Mouse (Mus musculus) E14TG2a.4 (cell line): ENCODE data around the gene Nxpe3.
A peak's percentile ranks its signal among the peaks of the same experiment; 100 is the strongest.

Experiments used
- H3K27me3 ChIP-seq: 2 replicates; pipeline ENCODE4 v1.6.1; 2014; ENCODE audit warnings: low read length, control low read depth; ENCODE audit not compliant: insufficient read depth
- H3K36me3 ChIP-seq: 2 replicates; pipeline ENCODE4 v1.6.1; 2014; ENCODE audit warnings: low read length, control low read depth; ENCODE audit not compliant: insufficient read depth
- H3K4me1 ChIP-seq: replicated peaks from 2 replicates; pipeline ENCODE4 v1.6.1; 2014; ENCODE audit warnings: low read depth, low read length, control low read depth
- H3K4me3 ChIP-seq: replicated peaks from 2 replicates; pipeline ENCODE4 v1.5.1; 2014; ENCODE audit warnings: mild to moderate bottlenecking, low read length
- H3K9me3 ChIP-seq: 2 replicates; pipeline ENCODE4 v1.6.1; 2014; ENCODE audit warnings: low read length, control low read depth
- CTCF ChIP-seq: conservative IDR thresholded peaks from 2 replicates; pipeline ENCODE4 v1.5.1; 2014; ENCODE audit warnings: low read length
- NANOG ChIP-seq: IDR thresholded peaks from 2 replicates; pipeline ENCODE4 v1.6.1; 2014; ENCODE audit warnings: borderline replicate concordance, low read length, mixed read lengths
- POU5F1 ChIP-seq: IDR thresholded peaks from 2 replicates; pipeline ENCODE4 v1.6.1; 2014; ENCODE audit warnings: low read length, borderline replicate concordance

The Nxpe3 gene

DNA sequence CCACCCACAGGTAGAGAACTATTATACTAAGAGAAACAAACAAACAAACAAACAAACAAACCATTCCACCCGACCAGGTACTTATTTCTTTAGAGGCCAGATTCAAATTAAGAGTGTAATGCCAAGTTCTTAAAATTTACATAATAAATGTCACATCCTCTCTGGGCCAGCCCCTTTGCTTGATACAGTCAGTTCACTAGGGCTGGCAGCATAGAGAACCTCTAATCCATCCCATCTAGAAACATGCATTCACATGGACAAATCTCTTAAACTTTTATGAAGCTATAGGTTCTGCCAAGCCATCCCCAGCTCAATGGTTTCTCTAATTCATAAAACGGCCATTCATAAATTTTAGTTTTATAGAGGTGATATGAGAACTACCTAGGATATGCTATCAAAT is 57.9 kb downstream of the Nxpe3 start:
- TF ChIP-seq NANOG (no peak), CTCF (no peak), POU5F1 (no peak)
- no peaks in the 10 kb centered on the region for H3K9me3 ChIP-seq
- H3K4me3 ChIP-seq, result no peak overlapping the region
- no peaks in the 10 kb centered on the region for H3K36me3 ChIP-seq
- peaks cover 19% of the 10 kb centered on the region for H3K27me3 ChIP-seq
- H3K4me1 ChIP-seq, result peaks cover 12% of the 10 kb centered on the region; the same call in 1 of the 2 replicates

DNA sequence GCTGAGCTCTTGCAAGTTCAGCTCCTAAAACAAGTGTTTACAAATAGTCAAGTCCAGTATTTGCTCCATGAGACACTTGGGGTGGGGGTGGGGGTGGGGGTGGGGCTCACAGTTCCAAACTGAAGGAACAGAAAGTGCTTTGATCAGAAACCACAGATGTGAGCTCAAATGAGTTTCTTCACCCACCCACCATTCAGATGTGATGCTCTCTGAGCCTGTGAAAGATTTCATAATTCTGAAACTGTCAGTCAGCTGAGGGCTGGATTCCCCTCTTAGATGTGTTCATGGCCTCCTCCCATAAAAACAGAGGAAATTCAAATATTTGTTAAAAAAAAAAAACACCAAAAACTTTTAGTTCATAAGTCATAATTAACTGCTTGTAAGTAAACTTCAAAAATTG is 59.3 kb downstream of the Nxpe3 start:
- Histone ChIP-seq H3K36me3 (no peaks in the 10 kb centered on the region), H3K27me3 (peaks cover 19% of the 10 kb centered on the region), H3K4me1 (peaks cover 12% of the 10 kb centered on the region; the same call in 1 of the 2 replicates), H3K9me3 (no peaks in the 10 kb centered on the region), H3K4me3 (no peak overlapping the region)
- TF ChIP-seq POU5F1, result no peak
- no peak for TF ChIP-seq NANOG
- no peak for TF ChIP-seq CTCF

DNA sequence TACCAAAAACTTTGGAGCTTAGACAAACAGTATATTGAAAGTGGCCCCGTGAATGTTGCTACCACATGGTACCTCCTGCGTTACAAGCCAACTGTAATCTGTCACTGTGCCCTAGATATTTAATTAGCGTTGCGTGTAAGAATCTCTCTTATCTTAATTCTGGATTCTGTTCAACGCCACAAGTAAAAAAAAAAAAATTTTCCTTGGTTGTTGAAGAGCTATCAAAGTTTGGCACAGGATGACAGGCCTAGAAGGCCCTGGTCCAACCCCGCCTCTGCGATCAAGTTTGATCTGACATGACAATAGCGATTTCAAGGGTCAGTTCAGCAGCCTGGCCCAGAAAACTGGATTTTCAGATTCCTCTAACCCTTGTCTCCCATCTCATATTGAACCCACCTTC is 62.5 kb downstream of the Nxpe3 start:
- Histone ChIP-seq H3K36me3 (no peaks in the 10 kb centered on the region), H3K4me3 (no peak overlapping the region), H3K4me1 (no peaks in the 10 kb centered on the region), H3K27me3 (peaks cover 5% of the 10 kb centered on the region), H3K9me3 (no peaks in the 10 kb centered on the region)
- TF ChIP-seq CTCF, result no peak
- no peak for TF ChIP-seq NANOG
- TF ChIP-seq POU5F1, result no peak

DNA sequence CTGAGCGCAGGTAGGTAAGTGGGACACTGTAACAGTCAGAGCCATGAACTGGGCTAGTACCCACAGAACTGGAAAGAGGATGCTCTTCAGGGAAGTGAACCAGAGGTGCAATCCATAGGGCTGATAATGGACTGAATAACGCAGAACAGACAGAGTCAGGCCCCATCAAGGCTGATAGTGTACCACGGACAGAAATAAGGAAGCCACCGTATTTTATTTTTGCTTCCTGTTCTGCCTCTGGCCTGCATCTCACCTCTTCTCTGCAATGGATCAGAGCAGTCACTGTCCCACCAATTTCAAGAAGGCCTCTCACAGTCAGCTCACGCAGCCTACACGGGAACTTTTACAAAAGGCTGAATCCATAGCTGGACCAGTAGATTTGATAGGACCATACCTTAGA is 63.0 kb downstream of the Nxpe3 start:
- Histone ChIP-seq H3K9me3 (no peaks in the 10 kb centered on the region), H3K4me1 (no peaks in the 10 kb centered on the region), H3K36me3 (no peaks in the 10 kb centered on the region), H3K4me3 (no peak overlapping the region), H3K27me3 (peaks cover 5% of the 10 kb centered on the region; the same call in 1 of the 2 replicates)
- TF ChIP-seq CTCF, result no peak

DNA sequence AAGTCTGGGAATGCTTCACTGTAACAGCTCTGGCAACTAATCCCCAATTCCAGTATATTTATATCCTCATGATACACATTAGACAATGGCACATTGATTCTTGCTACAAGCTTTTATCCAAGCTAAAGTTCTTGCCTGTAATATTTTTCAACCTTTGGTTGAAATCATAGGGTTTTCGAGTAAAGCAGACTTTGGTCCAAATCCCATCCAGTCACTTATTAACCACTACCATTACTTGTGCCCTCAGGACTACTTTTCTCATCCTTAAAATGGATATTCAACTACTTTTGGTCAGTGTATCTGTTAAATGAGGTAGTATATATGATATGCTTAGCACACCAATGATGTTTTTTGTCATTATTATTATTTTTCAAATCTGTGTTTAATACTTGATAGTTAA is 63.6 kb downstream of the Nxpe3 start:
- Histone ChIP-seq H3K9me3 (no peaks in the 10 kb centered on the region), H3K4me3 (no peak overlapping the region), H3K36me3 (no peaks in the 10 kb centered on the region), H3K27me3 (peaks cover 4% of the 10 kb centered on the region; the same call in 1 of the 2 replicates), H3K4me1 (no peaks in the 10 kb centered on the region)
- no peak for TF ChIP-seq NANOG
- no peak for TF ChIP-seq CTCF
- no peak for TF ChIP-seq POU5F1

DNA sequence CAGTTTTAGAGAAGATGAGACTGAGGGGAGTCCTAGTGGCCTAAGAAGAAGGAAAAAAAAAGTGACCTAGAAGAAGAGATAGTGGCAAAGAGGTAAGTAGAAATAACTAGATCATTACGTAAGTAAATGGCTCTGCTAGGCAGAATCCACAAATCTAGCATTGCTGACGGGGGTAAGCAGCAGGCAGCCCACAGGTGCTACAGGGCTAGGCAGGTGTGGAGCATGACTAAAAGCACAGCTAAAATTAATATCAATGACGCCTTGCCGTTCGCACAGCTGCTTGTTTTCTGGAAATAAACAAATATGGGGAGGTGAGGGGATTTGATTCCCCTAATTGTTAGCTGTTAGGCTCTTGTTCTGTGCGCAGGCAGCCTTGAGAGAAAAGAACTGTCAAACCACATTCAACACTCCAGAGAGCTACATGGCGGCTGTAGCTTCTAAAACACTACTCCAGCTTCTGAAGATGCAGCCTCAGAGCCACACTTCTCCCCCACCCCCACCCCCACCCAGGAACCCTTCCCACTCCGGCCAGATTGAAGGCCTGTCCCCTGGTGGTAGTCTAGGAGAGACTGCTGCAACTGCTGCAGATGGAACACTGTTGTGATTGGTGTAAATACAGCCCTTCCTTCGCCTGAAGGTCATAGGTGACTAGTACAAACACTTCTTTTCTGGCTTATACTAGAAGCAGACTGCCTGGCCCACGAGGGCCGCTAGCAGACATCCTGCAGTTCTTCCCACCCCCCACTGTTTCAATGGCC is 71.5 kb downstream of the Nxpe3 start:
- no peak for TF ChIP-seq CTCF
- TF ChIP-seq POU5F1, result no peak
- TF ChIP-seq NANOG, result no peak
- H3K4me3 ChIP-seq, result peak overlapping the region; percentile 98
- peaks cover 48% of the 10 kb centered on the region for H3K4me1 ChIP-seq
- no peaks in the 10 kb centered on the region for H3K9me3 ChIP-seq
- peaks cover 11% of the 10 kb centered on the region for H3K27me3 ChIP-seq
- H3K36me3 ChIP-seq, result peaks cover 9% of the 10 kb centered on the region

DNA sequence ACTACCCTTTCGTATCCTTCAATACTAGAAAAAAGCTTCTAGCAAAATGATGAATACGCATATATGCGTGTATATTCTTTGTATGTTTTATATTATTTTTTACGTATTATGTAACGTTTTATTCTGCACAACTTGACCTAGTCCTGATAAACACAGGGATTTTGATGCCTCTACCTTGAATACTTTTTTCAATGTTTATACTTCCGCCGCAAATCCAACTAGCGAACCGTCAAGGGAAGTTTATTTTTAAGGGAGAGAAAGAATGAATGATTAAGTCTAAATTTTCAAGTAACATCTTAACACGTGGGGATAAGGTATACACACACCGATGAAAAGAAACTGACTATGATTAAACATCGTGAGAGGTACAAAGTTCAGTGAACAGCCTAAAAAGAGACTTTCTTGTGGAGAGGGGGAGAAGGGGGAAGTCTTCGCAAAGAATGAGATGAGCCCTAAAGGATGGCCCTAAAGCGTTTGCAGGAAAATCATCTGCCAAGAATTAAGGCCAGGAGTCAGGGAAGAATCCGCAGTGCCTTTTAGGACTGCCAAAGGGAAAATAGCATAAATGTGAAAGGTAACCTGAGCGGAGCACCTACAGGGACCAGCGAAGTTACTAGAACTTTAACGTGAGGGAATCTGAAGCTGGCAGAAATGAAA is 72.2 kb downstream of the Nxpe3 start:
- H3K4me1 ChIP-seq, result peaks cover 48% of the 10 kb centered on the region
- H3K27me3 ChIP-seq, result peaks cover 11% of the 10 kb centered on the region
- no peaks in the 10 kb centered on the region for H3K9me3 ChIP-seq
- H3K36me3 ChIP-seq, result peaks cover 16% of the 10 kb centered on the region
- no peak for TF ChIP-seq POU5F1
- TF ChIP-seq CTCF, result no peak
- TF ChIP-seq NANOG, result no peak
- H3K4me3 ChIP-seq, result peak overlapping the region; percentile 98

DNA sequence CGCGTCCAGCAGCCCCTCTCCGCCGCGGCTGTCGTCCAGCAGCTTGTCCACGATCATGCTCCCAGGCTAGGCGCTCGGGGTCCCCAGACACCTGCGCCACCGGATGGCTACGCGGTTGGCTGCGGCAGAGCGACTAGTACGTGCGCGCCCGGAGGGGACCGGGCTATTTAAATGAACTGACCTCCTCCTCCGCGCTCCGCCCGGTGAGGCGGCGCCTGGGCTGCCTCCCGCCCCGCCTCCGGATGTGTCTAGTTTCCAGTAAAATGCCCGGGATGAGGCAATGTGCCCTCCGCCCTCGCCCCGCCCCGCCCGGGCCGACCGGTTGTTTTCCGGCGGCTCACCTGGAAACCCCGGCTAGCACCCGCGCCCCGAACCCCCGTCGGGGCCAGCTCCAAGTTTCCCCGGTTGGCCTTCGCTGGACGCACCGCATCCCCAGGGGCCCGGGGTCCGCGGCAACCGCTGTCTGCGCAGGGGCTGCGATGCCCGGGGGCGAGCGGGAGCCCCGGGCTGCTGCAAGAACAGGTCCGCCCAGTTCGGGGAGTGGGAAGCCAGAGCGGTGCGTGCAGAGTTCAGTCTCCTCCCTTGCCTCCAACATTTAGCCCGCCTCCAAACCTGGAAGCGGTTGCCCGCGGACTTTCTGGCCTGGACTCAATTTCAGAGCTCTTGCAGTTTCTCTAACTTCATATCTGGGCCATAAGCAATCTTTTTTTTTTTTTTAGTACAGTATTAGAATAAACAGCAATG is 72.9 kb downstream of the Nxpe3 start:
- peak overlapping the region; percentile 98 for H3K4me3 ChIP-seq
- H3K36me3 ChIP-seq, result peaks cover 23% of the 10 kb centered on the region
- H3K27me3 ChIP-seq, result peaks cover 11% of the 10 kb centered on the region
- peaks cover 48% of the 10 kb centered on the region for H3K4me1 ChIP-seq
- no peaks in the 10 kb centered on the region for H3K9me3 ChIP-seq
- TF ChIP-seq CTCF, result no peak
- no peak for TF ChIP-seq NANOG
- TF ChIP-seq POU5F1, result no peak
